Mouse (Mus musculus) liver, embryonic 14.5 days (tissue): Measurements from ENCODE around the gene Slc22a7.

Experiments
- CTCF ChIP-seq: IDR thresholded peaks from 2 replicates; pipeline ENCODE4 v1.5.1; 2016; ENCODE audit warnings: antibody characterized with exemption, low read depth, control low read depth
- EP300 ChIP-seq: IDR thresholded peaks from 2 replicates; pipeline ENCODE4 v1.6.1; 2016; ENCODE audit warnings: antibody characterized with exemption, low read depth

DNA sequence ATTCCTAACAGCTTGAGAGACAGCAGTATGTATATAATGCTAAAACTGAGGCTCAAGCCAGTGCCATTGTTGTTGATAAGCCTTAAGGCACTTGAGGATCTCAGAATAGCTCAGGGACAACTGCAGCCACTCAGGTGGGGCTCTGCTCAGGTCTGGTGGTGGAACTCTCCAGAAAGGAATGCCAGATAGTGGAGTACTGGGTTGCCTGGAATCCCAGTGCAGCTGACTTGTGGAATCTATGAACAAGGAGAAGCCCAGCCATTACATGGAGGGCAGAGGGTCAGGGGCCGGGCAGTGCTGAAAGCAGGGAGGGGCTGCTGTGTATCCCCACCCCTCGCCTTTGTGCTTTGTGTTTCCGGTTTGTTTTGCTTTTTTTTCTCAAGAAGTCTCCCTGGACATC, 20.2 kb upstream of the Slc22a7 start:
- no peak for TF ChIP-seq CTCF
- TF ChIP-seq EP300: no peak
